Mouse (Mus musculus): Measurements from ENCODE around the gene Acox3.

- no peak for TF ChIP-seq CTCF (IDR thresholded peaks at IDR 0.05; ENCODE audit: low read depth)
- TF ChIP-seq EP300 (optimal IDR thresholded peaks at IDR 0.05), result no peak
These were observed 78.4 kb downstream of the Acox3 start for GRCm38 (mm10) chr5:35661210-35661609.
